Mouse (Mus musculus) erythroblast, adult 5-6 weeks (primary cell): ENCODE results near the gene Ggact. TPM values are rescaled to one million over a fixed set of nuclear protein-coding genes. Genes with fewer than 3 reads are reported as not detected.

Source experiments
- ATAC-seq: replicated peaks from 2 replicates; pipeline ENCODE4 v1.8.0; 2016; ENCODE audit warnings: moderate number of reproducible peaks, mild to moderate bottlenecking, moderate TSS enrichment, inconsistent platforms; ENCODE audit not compliant: poor library complexity, low FRiP score, severe bottlenecking
- total RNA-seq, 2 experiments: library from RNA; stranded (forward) in 1 of 2; stranded (reverse) in 1 of 2; fragments of 150-400 nt in 1 of 2; fragments of 200-764, 138-1000 nt in 1 of 2; gene quantifications; 2 replicates each; pipeline versions ENCODE4 v1.2.3 to v1.2.4; 2015 to 2017; ENCODE audit warnings: low replicate concordance in 2 of 2

Gene Ggact
- total RNA-seq (2015; ENCODE audit: low replicate concordance): 2.5 and 4.6 TPM in 2 replicates
- 3.6 TPM in 1 of 2 replicates, not detected in the other for total RNA-seq (2017; ENCODE audit: low replicate concordance)

DNA sequence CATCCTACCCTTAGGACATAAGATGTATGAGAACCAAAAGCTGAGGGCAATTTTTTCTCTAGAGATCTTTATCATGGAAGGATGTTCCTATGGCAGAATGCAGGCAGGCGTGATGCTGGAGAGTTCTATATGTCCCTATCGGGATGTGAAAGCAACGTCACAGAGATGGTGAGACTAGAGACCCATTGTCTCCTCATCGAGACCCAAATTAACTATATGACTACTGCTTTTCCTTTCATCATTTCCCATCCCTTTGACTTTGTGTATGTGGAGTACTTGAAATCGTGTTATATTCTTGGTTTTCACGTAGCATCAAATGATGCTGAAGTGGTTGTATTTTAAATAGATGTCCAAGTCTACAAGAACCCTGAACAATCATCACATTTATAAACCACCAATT is at the start of gene Ggact:
TSS of gene Ggact (minus strand) at position 101 of the 400 bp plus-strand sequence.
- ATAC-seq: no peak

- no peak for ATAC-seq
Measured at GRCm38 (mm10) chr14:122957941-122958340, 44.4 kb upstream of the Ggact start.

DNA sequence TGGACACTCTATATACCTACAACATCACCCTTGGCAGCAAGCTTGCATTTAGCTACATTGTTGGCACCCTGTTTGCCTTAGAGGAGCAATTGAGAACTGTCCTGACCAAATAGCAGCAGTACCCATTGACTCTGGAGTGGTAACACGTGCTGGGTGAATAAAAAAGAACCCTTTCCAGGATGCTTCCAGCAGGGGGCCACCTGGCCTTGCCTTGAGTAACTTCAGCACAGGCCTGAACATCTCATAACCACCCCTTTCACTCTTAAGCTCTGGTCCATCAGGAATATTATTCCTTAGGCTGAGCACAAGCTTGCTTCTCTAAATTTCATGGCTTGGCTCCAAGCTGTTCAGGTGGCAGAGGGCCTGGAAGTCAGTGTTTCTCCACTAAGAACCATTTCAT is 39.8 kb upstream of the Ggact start:
- no peak for ATAC-seq

DNA sequence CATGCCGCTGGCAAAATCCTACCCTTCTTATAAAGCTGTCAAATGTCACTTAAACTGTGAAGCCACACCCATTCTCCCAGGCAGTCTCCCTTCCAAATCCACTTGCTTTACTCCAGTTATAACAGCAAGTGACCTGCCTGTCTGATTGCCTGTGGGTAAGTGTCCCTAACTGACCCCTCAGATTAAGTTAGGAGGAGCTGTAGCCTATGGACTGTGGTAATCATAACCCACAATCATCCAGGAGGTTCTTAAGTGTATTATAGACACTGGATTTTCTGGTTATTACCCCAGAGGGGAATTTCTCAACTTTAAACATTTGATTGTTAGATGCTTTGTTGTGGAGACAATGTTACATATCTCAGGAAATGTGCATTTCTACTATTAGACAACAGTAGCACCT is 39.0 kb upstream of the Ggact start:
- no peak for ATAC-seq

DNA sequence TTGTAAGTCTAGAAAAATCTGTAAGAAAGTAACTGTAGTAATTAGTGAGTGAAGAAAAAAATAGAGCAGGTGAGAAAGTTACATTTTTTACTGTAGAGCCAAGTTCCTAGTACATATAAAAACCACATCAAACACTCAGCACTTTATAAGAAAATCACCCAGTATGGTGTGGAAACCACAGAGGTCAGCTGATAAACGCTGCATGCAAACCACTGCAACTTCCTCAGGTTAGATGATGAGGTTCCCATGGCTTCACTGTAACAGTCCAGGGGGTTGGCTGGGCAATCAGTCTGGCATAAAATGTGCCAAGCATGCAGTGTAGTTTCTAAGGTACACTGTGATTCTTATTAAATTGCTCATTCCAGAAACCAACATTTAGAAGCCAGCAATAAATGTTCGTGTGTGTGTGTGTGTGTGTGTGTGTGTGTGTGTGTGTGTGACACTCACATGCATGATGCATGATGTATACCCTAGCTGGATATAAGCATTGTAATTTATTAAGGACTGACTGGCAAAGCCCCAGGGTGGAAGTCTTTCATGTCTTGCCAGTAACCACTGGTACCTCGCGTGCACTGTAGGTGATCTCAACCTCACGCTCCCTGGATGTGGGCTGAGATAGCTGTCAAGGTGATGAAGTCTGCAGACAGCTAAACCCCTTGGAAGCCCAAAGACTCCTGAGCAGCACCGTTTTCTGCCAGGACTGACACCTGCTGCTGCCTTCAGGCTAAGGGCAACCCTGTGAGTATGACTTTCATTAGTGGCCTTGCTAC is 38.3 kb upstream of the Ggact start:
- no peak for ATAC-seq

- ATAC-seq: no peak
Measured at GRCm38 (mm10) chr14:122950915-122951314, 37.4 kb upstream of the Ggact start.

DNA sequence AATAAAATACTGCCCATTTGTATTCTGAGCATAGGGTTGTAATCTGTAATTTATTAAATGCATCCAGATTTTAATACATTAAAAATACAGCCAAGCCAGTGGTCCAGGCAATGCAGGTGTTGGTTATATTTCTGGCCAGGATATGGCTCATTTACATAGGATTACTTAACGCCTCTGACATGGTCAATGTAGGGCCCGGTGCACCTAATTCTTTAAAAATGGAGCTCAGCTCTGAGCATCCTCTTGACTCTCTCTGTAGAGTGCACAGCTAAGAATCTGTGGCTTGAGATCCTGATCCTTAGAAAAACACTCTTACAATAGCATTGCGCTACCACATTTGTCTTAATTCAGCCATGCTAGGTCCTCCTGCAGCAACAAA is 29.9 kb upstream of the Ggact start:
- no peak for ATAC-seq

DNA sequence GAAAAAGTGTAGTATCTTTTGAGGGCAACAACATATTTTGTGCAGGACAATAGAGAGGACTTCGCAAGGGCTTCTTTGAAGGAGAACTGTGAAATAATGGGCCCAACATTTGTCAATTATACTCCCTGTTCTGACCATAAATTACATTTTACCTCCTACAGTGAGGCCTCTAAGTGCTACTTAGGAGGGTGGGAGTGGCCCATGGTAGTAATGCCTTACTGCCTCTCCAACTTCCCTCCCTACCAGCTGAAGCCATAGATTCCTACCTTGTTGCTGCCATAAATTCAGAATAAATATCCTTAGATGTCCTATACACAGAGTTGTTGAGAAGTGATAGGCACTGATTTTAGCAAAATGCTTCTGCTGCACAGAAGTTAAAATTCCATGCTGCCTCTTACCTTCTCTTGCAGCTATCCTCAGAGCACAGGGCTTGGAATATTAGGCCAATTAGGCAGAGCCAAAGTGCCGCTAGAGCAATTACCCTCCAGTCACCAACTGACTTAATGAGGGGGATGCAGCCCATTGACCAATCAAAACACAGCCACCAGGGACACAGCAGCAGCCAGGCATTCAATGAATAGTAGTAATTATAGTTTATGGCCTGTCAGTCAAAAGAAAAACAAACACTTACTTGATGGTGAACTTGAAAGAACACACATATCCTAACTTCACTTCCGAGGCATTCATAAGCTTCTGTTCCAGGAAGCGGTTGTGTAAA is 29.4 kb upstream of the Ggact start:
- ATAC-seq: no peak

DNA sequence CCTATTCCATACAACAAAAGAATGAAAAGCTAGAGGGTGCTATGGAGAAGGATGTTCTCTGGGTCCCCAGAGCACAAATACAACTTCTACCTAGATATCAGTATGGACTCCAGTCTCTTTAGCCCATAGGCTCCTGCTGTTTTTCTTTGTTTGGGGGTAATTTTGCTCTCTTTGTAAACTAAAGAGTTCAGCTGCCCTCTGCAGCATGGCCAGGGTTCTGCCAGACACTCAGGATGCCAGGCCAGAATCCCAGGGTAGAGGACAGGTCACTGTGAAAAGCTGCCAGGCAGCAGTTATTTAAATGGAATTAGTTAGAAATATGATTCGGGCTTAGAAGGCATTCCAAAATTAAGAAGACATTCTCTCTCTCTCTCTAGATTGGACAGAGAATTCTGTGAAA is 22.9 kb upstream of the Ggact start:
- ATAC-seq: no peak

- ATAC-seq: no peak
Measured at GRCm38 (mm10) chr14:122920011-122920410, 6.5 kb upstream of the Ggact start.

DNA sequence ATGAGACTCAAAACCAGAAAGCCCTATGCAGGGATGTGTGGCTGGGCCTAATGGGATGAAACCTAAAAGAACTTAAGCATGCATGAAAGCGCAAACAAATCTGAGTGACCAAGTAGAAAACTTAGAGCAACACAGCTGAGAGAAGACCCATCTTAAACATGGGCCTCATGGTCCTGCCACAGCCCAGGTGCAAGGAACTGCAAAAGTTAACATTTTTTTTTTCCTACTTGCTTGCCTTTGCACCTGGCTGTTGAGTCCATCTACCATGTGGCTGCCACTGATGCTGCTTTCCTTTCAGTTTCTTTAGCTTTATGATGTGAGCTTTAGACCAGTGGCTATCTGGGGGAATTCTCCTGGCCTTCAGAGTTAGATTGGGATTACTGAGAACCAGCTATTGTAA is 4.1 kb upstream of the Ggact start:
- ATAC-seq: no peak

- peak; percentile 67; the same call in 1 of the 2 replicates for ATAC-seq
Measured at GRCm38 (mm10) chr14:122912812-122913498, 602 bp downstream of the Ggact start.

- ATAC-seq: no peak
Measured at GRCm38 (mm10) chr14:122912137-122912536, 1.4 kb downstream of the Ggact start.

DNA sequence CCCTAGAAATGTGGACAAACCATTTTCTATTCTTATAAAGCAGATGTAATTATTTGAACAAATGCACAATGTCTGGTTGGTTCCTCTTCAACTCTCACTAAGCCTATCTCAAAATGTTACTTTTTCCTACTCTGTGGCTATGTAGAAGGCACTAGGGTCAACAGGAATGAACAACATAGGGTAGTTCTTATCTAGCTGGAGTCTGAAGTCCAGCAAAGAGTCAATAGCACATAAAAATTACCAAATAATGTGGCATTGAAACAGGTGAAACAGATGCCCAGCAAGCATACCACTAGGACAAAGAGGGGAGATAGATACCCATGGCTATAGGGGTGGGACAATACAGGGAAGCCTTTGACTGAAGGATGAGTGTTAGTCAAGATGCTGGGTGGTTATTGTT is 2.3 kb downstream of the Ggact start:
- ATAC-seq: no peak

DNA sequence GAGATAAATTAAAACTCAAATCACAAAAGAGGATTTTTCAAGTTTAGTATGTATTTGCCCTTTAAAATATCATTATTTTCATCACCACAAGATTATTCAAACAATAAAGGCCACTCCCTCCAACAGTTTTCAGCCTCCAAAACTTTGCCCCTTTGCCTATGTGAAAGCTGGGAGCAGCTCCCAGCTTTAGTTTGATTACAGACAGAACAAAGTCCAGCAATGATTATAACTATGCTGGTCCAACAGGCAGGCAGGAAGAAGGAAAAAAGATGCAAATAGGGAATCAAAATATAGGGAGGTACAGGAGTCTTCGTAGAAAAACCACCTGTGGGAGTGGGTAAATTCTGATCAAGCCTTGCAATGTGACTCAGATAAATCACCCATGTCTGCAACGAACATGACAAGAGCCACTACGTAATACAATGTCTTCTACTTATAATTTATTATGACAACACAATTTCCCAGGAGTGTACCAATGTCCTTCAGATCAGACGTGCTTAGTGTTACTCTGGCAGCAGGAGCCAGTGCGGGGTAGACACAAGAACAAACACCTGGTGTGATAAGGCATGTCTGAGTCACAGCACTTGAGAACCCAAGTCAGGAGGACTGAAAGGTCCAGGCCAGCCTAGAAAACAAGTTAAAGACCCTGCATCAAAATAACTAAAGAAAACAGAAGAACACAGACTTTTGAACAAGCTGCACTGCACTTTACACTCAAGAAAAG is 4.0 kb downstream of the Ggact start:
- ATAC-seq: no peak

DNA sequence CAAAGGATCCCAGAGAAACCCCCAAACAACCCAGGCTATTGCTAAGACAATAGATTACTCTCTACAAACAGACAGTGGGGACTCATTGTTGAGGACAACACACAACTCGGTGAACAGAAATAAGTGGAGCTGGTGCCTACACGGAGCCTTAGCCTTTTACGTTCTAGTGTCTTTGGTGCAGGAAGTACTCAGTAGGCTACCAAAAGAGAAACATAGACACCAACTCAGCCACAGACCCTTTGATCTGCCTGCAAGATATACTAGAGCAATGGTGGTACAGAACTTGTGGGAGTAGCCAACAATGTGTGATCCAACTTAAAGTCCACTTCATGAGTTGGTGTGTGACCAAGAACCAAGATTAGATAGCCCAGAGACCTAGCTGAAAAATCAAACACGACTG is 5.5 kb downstream of the Ggact start:
- no peak for ATAC-seq

GRCm38 (mm10) chr14:122905007-122905406 is 8.6 kb downstream of the Ggact start:
- ATAC-seq: no peak

- no peak for ATAC-seq
Measured at GRCm38 (mm10) chr14:122903923-122904351, 9.6 kb downstream of the Ggact start.

DNA sequence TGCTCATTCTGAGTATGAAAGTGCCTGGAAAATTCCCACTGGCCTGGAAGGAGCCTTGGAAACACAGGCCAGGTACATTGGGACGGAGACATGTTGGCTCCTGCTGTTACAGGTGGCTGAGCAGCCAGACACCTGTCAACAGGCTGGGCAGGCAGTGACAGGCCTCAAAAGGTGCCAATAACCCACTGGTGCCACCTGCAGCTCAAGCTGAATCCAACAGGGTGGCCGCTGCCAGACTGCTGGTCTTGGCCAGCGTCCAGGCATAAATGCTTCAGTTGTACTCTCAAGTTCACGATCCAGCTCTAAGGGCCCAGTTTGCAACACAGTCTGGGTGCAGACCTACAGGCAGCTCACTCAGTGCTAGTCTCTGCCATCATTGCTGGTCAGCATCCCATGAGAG is 10.7 kb downstream of the Ggact start:
- no peak for ATAC-seq

GRCm38 (mm10) chr14:122902136-122902535 is 11.4 kb downstream of the Ggact start:
- no peak for ATAC-seq
